Mouse (Mus musculus) MEL (cell line): ENCODE results near the gene Gm38392. TPM values are rescaled to one million over a fixed set of nuclear protein-coding genes. Genes with fewer than 3 reads are reported as not detected.

Experiments
- DNase-seq: peaks from one replicate; pipeline ENCODE4 v3.0.0; 2011; ENCODE audit warnings: low read depth, low spot score
- H3K27ac ChIP-seq: 2 replicates; pipeline ENCODE4 v1.5.1; 2012; ENCODE audit warnings: low read depth, mild to moderate bottlenecking, control low read depth, low read length, moderate library complexity; ENCODE audit not compliant: control insufficient read depth
- H3K27me3 ChIP-seq, 2 experiments: fragments of 150-350 bp in 1 of 2; sonication (generic) in 1 of 2; 2 replicates each; pipeline ENCODE4 v1.6.1; 2012; ENCODE audit warnings: low read length in 2 of 2, mild to moderate bottlenecking in 2 of 2, improper control_type of control experiment in 1 of 2, moderate library complexity in 1 of 2; ENCODE audit not compliant: insufficient read depth in 2 of 2, control insufficient read depth in 1 of 2
- H3K36me3 ChIP-seq, 2 experiments: 2 replicates each; pipeline ENCODE4 v1.6.1; 2012 to 2014; ENCODE audit warnings: low read length in 2 of 2, improper control_type of control experiment in 1 of 2, inconsistent platforms in 1 of 2, mild to moderate bottlenecking in 1 of 2; ENCODE audit not compliant: insufficient read depth in 2 of 2, control insufficient read depth in 1 of 2
- H3K4me1 ChIP-seq, 2 experiments: fragments of 150-350 bp in 1 of 2; sonication (generic) in 1 of 2; 2 replicates each; pipeline ENCODE4 v1.6.1; 2012; ENCODE audit warnings: low read length in 2 of 2, improper control_type of control experiment in 1 of 2, mild to moderate bottlenecking in 1 of 2; ENCODE audit not compliant: insufficient read depth in 2 of 2, control insufficient read depth in 1 of 2
- H3K4me3 ChIP-seq, 2 experiments: fragments of 150-350 bp in 1 of 2; sonication (generic) in 1 of 2; 2 replicates each; pipeline ENCODE4 v1.5.1; 2012; ENCODE audit warnings: low read depth in 2 of 2, low read length in 2 of 2, mild to moderate bottlenecking in 2 of 2, moderate library complexity in 2 of 2, control low read depth in 1 of 2, improper control_type of control experiment in 1 of 2; ENCODE audit not compliant: control insufficient read depth in 1 of 2, insufficient read depth in 1 of 2
- H3K79me2 ChIP-seq: 2 replicates; pipeline ENCODE4 v1.6.1; 2012; ENCODE audit warnings: mild to moderate bottlenecking, low read length, moderate library complexity; ENCODE audit not compliant: control insufficient read depth, poor library complexity, insufficient read depth
- H3K9ac ChIP-seq: 2 replicates; pipeline ENCODE4 v1.6.1; 2012; ENCODE audit warnings: low read depth, mild to moderate bottlenecking, control low read depth, low read length, moderate library complexity; ENCODE audit not compliant: control insufficient read depth, poor library complexity, severe bottlenecking
- H3K9me3 ChIP-seq: fragments of 150-350 bp; sonication (generic); replicated peaks from 2 replicates; pipeline ENCODE4 v1.6.1; 2012; ENCODE audit warnings: mild to moderate bottlenecking, low read length, improper control_type of control experiment, moderate library complexity; ENCODE audit not compliant: insufficient read depth
- CHD1 ChIP-seq: IDR thresholded peaks from 2 replicates; pipeline ENCODE4 v1.6.1; 2012; ENCODE audit warnings: low read depth, mild to moderate bottlenecking, inconsistent platforms, low read length, improper control_type of control experiment
- CTCF ChIP-seq, 3 experiments: IDR thresholded peaks in 2 of 3; conservative IDR thresholded peaks in 1 of 3; 2 replicates each; pipeline ENCODE4 v1.5.1; 2011 to 2012; ENCODE audit warnings: low read length in 3 of 3, low read depth in 2 of 3, mild to moderate bottlenecking in 2 of 3, improper control_type of control experiment in 1 of 3, inconsistent platforms in 1 of 3, mixed read lengths in 1 of 3, moderate library complexity in 1 of 3; ENCODE audit not compliant: control insufficient read depth in 1 of 3, insufficient read depth in 1 of 3, poor library complexity in 1 of 3, severe bottlenecking in 1 of 3
- HCFC1 ChIP-seq: IDR thresholded peaks from 2 replicates; pipeline ENCODE4 v1.6.1; 2012; ENCODE audit warnings: low read depth, mild to moderate bottlenecking, inconsistent platforms, low read length, improper control_type of control experiment, moderate library complexity
- MAFK ChIP-seq: IDR thresholded peaks from 2 replicates; pipeline ENCODE4 v1.6.1; 2011; ENCODE audit warnings: low read depth, mild to moderate bottlenecking, low read length, improper control_type of control experiment, borderline replicate concordance
- MAZ ChIP-seq: IDR thresholded peaks from 2 replicates; pipeline ENCODE4 v1.6.1; 2012; ENCODE audit warnings: low read depth, mild to moderate bottlenecking, inconsistent platforms, low read length, improper control_type of control experiment
- MEF2A ChIP-seq: IDR thresholded peaks from 2 replicates; pipeline ENCODE4 v1.6.1; 2014; ENCODE audit warnings: low read depth, mild to moderate bottlenecking, inconsistent platforms, low read length, improper control_type of control experiment; ENCODE audit not compliant: poor library complexity, insufficient replicate concordance, severe bottlenecking; ENCODE audit errors: extremely low read depth
- MYB ChIP-seq: IDR thresholded peaks from 2 replicates; pipeline ENCODE4 v1.6.1; 2011; ENCODE audit warnings: mild to moderate bottlenecking, low read depth, low read length, improper control_type of control experiment
- MYC ChIP-seq: IDR thresholded peaks from 2 replicates; pipeline ENCODE4 v1.6.1; 2011; ENCODE audit warnings: low read depth, mild to moderate bottlenecking, low read length, improper control_type of control experiment, moderate library complexity
- NRF1 ChIP-seq: IDR thresholded peaks from 2 replicates; pipeline ENCODE4 v1.6.1; 2014; ENCODE audit warnings: low read depth, mild to moderate bottlenecking, inconsistent platforms, low read length, improper control_type of control experiment, moderate library complexity; ENCODE audit not compliant: poor library complexity, insufficient read depth, severe bottlenecking
- POLR2A ChIP-seq, 2 experiments: IDR thresholded peaks; 2 replicates each; pipeline ENCODE4 v1.6.1; 2011 to 2012; ENCODE audit warnings: low read length in 2 of 2, mild to moderate bottlenecking in 2 of 2, control low read depth in 1 of 2, improper control_type of control experiment in 1 of 2, low read depth in 1 of 2, moderate library complexity in 1 of 2; ENCODE audit not compliant: control insufficient read depth in 1 of 2, insufficient read depth in 1 of 2, poor library complexity in 1 of 2
- SMC3 ChIP-seq: IDR thresholded peaks from 2 replicates; pipeline ENCODE4 v1.6.1; 2011; ENCODE audit warnings: low read depth, low read length, improper control_type of control experiment
- ZC3H11A ChIP-seq: IDR thresholded peaks from 2 replicates; pipeline ENCODE4 v1.6.1; 2012; ENCODE audit warnings: low read depth, mild to moderate bottlenecking, inconsistent platforms, low read length, improper control_type of control experiment
- ZKSCAN1 ChIP-seq: IDR thresholded peaks from 2 replicates; pipeline ENCODE4 v1.6.1; 2012; ENCODE audit warnings: low read depth, mild to moderate bottlenecking, inconsistent platforms, low read length, improper control_type of control experiment, moderate library complexity
- ZMIZ1 ChIP-seq: IDR thresholded peaks from 2 replicates; pipeline ENCODE4 v1.6.1; 2012; ENCODE audit warnings: low read depth, mild to moderate bottlenecking, inconsistent platforms, low read length, improper control_type of control experiment, moderate library complexity
- polyA plus RNA-seq, 2 experiments: library from polyadenylated mRNA; stranded (reverse) in 1 of 2; unstranded in 1 of 2; fragments of >175 nt in 1 of 2; fragments of >200 nt in 1 of 2; gene quantifications; 2 replicates each; pipeline versions ENCODE4 v1.2.1 to v1.2.4; 2012; ENCODE audit warnings: low replicate concordance in 2 of 2, low read depth in 1 of 2; ENCODE audit not compliant: insufficient read length in 2 of 2, insufficient read depth in 1 of 2, missing spikeins in 1 of 2
- total RNA-seq: library from RNA; depleted of rRNA; stranded (reverse); fragments of 300-350 nt; gene quantifications from 2 replicates; pipeline ENCODE4 v1.2.3, GENCODE M21; 2012

Gm38392 gene
- total and polyA plus RNA-seq, 3 experiments, result 0.69 to 0.84 TPM; not detected in 1

- no peak overlapping the region for H3K27ac ChIP-seq
- DNase-seq, result no peak
- no peaks in the 10 kb centered on the region for H3K79me2 ChIP-seq
- H3K4me3 ChIP-seq, result no peak overlapping the region
- no peak overlapping the region for H3K9ac ChIP-seq
- H3K9me3 ChIP-seq, result no peaks in the 10 kb centered on the region
- H3K4me1 ChIP-seq, result peaks cover 2 to 6% of the 10 kb centered on the region in 2 experiments
- TF ChIP-seq CHD1 (no peak), MAFK (no peak), SMC3 (no peak), CTCF (IDR thresholded peaks at IDR 0.05 in 2 of 3, conservative IDR thresholded peaks at IDR 0.05 in 1 of 3; ENCODE audit: control insufficient read depth in 1 of 3, insufficient read depth in 1 of 3, low read depth in 2 of 3, low read length in 3 of 3, poor library complexity in 1 of 3, severe bottlenecking in 1 of 3) (no peak), ZMIZ1 (no peak), MYB (no peak), ZC3H11A (no peak), MEF2A (no peak), MYC (no peak), POLR2A (IDR thresholded peaks at IDR 0.05; ENCODE audit: control insufficient read depth in 1 of 2, insufficient read depth in 1 of 2, low read depth in 1 of 2, low read length in 2 of 2, poor library complexity in 1 of 2) (no peak), NRF1 (no peak), MAZ (no peak), ZKSCAN1 (no peak), HCFC1 (no peak)
- TF ChIP-seq, all 39 proteins: peak for 0
- Histone ChIP-seq H3K27me3 (peaks cover 7 to 18% of the 10 kb centered on the region in 2 experiments), H3K36me3 (peaks cover 0 to 2% of the 10 kb centered on the region in 2 experiments; a peak in 2 of 4 replicates)
Measured at GRCm38 (mm10) chr3:88207451-88208100, 79.4 kb downstream of the Gm38392 start.

- Histone ChIP-seq H3K4me3 (no peak overlapping the region), H3K4me1 (peaks cover 0 to 3% of the 10 kb centered on the region in 2 experiments; a peak in 3 of 4 replicates), H3K9ac (no peak overlapping the region), H3K27me3 (peaks cover 6 to 18% of the 10 kb centered on the region in 2 experiments), H3K36me3 (no peaks in the 10 kb centered on the region; a peak in 1 of 4 replicates), H3K9me3 (no peaks in the 10 kb centered on the region), H3K27ac (no peak overlapping the region), H3K79me2 (no peaks in the 10 kb centered on the region)
- no peak for TF ChIP-seq CTCF (IDR thresholded peaks at IDR 0.05 in 2 of 3, conservative IDR thresholded peaks at IDR 0.05 in 1 of 3; ENCODE audit: control insufficient read depth in 1 of 3, insufficient read depth in 1 of 3, low read depth in 2 of 3, low read length in 3 of 3, poor library complexity in 1 of 3, severe bottlenecking in 1 of 3)
- TF ChIP-seq, all 39 proteins: peak for 0
- DNase-seq, result no peak
Measured at GRCm38 (mm10) chr3:88206901-88207371, 80.1 kb downstream of the Gm38392 start.
